7 mouse cellular contexts compared by ENCODE assay signal in genomic region chr11:105311291-105311975, GRCm38 (mm10). TPM values are rescaled to one million over a fixed set of nuclear protein-coding genes. Genes with fewer than 3 reads are reported as not detected.
DNase-seq lines count a peak whose midpoint lies in the region; TF ChIP-seq lines count a peak whose summit lies in the region.

No protein-coding gene starts in this region.

- no peak for TF ChIP-seq CTCF in testis, adult 2 months (IDR thresholded peaks at IDR 0.05; ENCODE audit: control insufficient read depth, insufficient read depth, insufficient replicate concordance, low read depth, low read length)

- H3K4me3 ChIP-seq in testis, adult 2 months (ENCODE audit: control insufficient read depth, low read depth, low read length): peak overlapping the region; percentile 39

- no peaks in the 10 kb centered on the region for H3K36me3 ChIP-seq in testis, adult 2 months (ENCODE audit: control insufficient read depth, insufficient read depth, low read length)

- no peaks in the 10 kb centered on the region for H3K27me3 ChIP-seq in testis, adult 2 months (ENCODE audit: control insufficient read depth, insufficient read depth, low read length)

- intact Hi-C loops in gastrocnemius, postnatal 14 days (cut with DNase I; ENCODE audit: low total_unique reads): no loop called here

- no peak for TF ChIP-seq POLR2A in testis, adult 2 months (IDR thresholded peaks at IDR 0.05; ENCODE audit: control insufficient read depth, low read depth, low read length)

- H3K27ac ChIP-seq in testis, adult 2 months (ENCODE audit: control insufficient read depth, insufficient read depth, low read depth, low read length): no peak overlapping the region

- H3K4me1 ChIP-seq in testis, adult 2 months (ENCODE audit: control insufficient read depth, insufficient read depth, low read length): peaks cover 6% of the 10 kb centered on the region

- no peak for DNase-seq in testis, postnatal 14 days (ENCODE audit: low spot score)
- DNase-seq in gastrocnemius, postnatal 14 days: peak; percentile 42
- DNase-seq in kidney, adult 9 months: peak; percentile 68
- peak; percentile 82 for DNase-seq in lung, postnatal 10 days
- DNase-seq in thymus, postnatal 0 days (ENCODE audit: low spot score): no peak
- no peak for DNase-seq in left cerebral cortex, adult 8-10 months (ENCODE audit: low spot score in 2 of 2)

RNA-seq across cellular contexts. Expression of gene Mrc2, which starts 19.0 kb away (rescaled TPM):
- polyA plus RNA-seq in testis, adult 2 months (2012; rRNA removed): 1.2 and 1.5 TPM in 2 replicates
- 10 to 100 TPM; 25.7 to 34.3 TPM for total RNA-seq in gastrocnemius, postnatal 14 days (2021)
- 0.74 and 0.84 TPM in 2 replicates for polyA plus RNA-seq in thymus, postnatal 0 days (2015; fragmentation: Nextera tagmentation; extraction: Ambion mirVana)
- 10 to 100 TPM in 1 of 4 experiments, 1 to 10 TPM in 3; 8.1 to 13.8 (median 9.4) TPM for total RNA-seq in left cerebral cortex, adult 8-10 months (2022)

Comparison
In these comparisons a context has a peak if more than half of its experiments do, and no peak if none do; other contexts are left out.
1. DNase-seq: peak in gastrocnemius, postnatal 14 days (single experiment), kidney, adult 9 months (single experiment) and lung, postnatal 10 days (single experiment); none in testis, postnatal 14 days (single experiment), thymus, postnatal 0 days (single experiment) and left cerebral cortex, adult 8-10 months (0 of 2).